Mouse (Mus musculus): ENCODE measurements around the gene Tppp. TPM values are rescaled to one million over a fixed set of nuclear protein-coding genes. Genes with fewer than 3 reads are reported as not detected.

Tppp gene
- polyA plus RNA-seq, 1 experiment from 2014 or later: 5.1 TPM

GRCm38 (mm10) chr13:74073369-74073768 is 64.2 kb downstream of the Tppp start:
- Histone ChIP-seq H3K4me3 (ENCODE audit: low read depth, low read length) (no peak overlapping the region), H3K9ac (replicated peaks; ENCODE audit: low read depth) (no peak overlapping the region), H3K9me3 (ENCODE audit: low read length) (no peaks in the 10 kb centered on the region), H3K36me3 (ENCODE audit: insufficient read depth, low read length) (no peaks in the 10 kb centered on the region), H3K27me3 (replicated peaks; ENCODE audit: insufficient read depth, low read length) (no peaks in the 10 kb centered on the region), H3K4me1 (ENCODE audit: insufficient read depth, low read depth, low read length) (no peaks in the 10 kb centered on the region), H3K4me2 (replicated peaks; ENCODE audit: low read depth, low read length) (no peak overlapping the region), H3K27ac (ENCODE audit: low read length) (no peak overlapping the region)
- ATAC-seq (no peak), DNase-seq (ENCODE audit: low spot score) (no peak)
- no peak for TF ChIP-seq CTCF (IDR thresholded peaks at IDR 0.05)
- 84% methylated on average over 7 of the region's 7 CpGs for WGBS

Other genes starting within 250 kb of the Tppp start
- gene Nkd2, start 161.8 kb upstream of the Tppp start, polyA plus RNA-seq (2015; fragmentation: Nextera tagmentation; extraction: Ambion mirVana): 3.1 and 3.2 TPM in 2 replicates
- gene Trip13, start 71.6 kb upstream of the Tppp start, polyA plus RNA-seq (2015; fragmentation: Nextera tagmentation; extraction: Ambion mirVana): 2.4 and 4.1 TPM in 2 replicates
- 33.8 and 35.2 TPM in 2 replicates for gene Brd9, start 71.6 kb upstream of the Tppp start, polyA plus RNA-seq (2015; fragmentation: Nextera tagmentation; extraction: Ambion mirVana)
- gene Zdhhc11, start 45.6 kb upstream of the Tppp start, polyA plus RNA-seq (2015; fragmentation: Nextera tagmentation; extraction: Ambion mirVana): not detected in 2 replicates
- gene Cep72, start 52.9 kb downstream of the Tppp start, polyA plus RNA-seq (2015; fragmentation: Nextera tagmentation; extraction: Ambion mirVana): 3.9 and 4.4 TPM in 2 replicates
- not detected in 2 replicates for gene Slc9a3, start 112.0 kb downstream of the Tppp start, polyA plus RNA-seq (2015; fragmentation: Nextera tagmentation; extraction: Ambion mirVana)
- gene Exoc3, start 199.3 kb downstream of the Tppp start, polyA plus RNA-seq (2015; fragmentation: Nextera tagmentation; extraction: Ambion mirVana): 44.2 and 46.9 TPM in 2 replicates